Mouse (Mus musculus) thymus, postnatal 25 days (tissue): ENCODE data around the gene Mfap5.
"Not testable (repeated sequence)": the region's sequence is repeated elsewhere in the genome, so short reads cannot be mapped to it uniquely, and the experiment has no call there.

Source experiments
- DNase-seq: peaks from one replicate; pipeline ENCODE4 v3.0.0; 2022

The Mfap5 gene

DNA sequence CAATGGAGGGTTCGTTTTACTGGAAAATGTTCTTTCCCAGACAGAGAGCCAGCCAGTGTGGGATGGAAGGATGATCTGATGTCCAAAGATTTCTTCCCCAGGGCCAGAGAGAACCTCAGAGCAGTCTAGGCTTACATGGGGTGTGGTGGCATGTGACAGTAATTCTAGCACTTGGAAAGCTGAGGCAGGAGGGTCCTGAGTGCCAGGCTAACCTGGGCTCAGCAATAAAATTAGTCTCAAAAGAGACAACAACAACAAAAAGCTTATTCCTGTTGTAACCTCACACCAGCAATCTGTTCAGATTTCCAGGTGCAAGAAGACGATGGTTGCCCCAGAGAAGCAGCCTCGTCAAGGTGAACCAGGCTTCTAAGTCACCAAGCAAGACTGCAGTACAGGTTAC is at the start of gene Mfap5:
Mfap5 (plus strand) TSS at position 301 of the 400 bp plus-strand sequence.
- no peak for DNase-seq

DNA sequence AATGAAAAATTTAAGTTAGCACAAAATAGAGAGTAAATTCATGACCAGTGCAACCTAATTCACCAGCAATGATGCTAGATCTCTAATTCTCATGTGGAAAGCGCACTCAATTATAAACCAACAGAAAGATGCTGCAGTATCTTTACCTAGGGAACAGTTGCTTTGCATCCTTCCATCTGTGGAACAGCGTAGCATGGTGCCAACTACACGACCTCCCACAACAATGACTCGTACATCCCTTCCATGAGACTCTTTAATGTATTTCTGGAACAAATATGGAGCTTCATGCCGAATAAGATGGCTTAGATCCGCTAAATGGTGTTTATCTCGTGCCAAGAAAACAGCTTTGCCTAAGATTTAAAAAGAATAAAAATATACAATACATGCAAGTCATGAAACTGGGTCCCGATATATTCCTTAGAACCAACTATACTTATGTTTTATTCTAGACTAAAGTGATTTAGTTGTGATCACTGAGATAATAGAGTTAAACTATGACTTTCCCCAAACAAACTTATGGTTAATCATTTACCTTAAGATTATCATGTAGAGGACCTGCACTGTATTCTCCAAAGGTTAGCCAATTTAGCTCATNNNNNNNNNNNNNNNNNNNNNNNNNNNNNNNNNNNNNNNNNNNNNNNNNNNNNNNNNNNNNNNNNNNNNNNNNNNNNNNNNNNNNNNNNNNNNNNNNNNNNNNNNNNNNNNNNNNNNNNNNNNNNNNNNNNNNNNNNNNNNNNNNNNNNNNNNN is 46.5 kb upstream of the Mfap5 start:
- DNase-seq = no peak

DNA sequence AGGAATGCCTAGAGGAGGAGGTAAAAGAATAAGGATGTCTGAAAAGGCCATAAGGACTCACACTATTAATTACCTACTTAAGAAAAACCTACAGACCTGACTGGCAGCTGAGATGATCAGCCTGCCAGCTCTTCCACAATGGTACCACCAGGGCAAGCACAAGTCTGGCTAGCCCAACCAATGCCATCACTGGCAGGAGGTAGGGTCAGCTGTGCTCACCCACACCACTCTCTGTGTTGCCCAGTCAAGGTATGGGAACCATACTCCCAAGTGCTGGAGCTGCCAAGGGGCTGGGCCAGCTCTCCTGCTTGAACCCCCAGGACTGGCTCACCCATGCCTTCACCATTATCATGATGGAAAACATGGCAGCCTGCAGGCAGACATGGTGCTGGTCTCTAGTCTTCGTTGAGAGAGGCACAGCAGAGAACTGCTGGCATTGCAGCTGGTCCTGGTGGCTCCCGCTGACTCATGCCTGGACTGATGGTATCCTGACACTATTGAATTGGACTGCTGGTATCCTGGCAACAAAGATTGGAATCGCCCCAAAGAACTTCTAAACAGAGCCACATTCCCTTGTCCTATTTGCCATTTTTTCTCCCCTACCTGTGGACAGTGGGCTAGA is 39.4 kb upstream of the Mfap5 start:
- no peak for DNase-seq

DNA sequence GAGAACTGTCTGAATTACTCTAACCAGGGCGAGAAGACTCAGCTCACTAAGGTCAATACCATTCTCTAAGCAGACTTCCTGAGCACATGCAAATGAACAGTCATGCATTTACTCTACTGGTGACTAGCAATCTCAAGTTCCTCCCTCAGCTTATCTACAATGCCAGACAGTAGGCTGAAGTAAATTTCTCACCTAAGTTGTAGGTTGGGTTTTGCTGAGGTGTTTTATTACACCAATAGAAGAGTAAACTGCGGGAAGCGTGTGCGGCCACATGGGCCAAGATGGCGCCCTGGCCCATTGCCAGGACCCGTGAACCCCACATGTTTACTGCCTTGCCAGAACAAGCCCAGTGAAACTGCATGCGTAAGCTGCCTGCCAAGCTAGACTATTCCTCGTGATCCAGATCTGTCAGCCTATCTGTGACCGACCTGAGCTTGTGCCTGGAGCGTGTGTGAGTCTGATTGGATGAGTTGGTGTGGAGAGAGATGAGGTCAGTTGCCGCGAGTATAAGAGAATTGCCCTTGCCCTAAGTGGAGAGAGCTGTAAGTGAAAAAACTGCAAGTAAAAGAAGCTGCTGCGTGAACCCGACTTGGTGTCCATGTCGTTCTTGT is 36.5 kb upstream of the Mfap5 start:
- no peak for DNase-seq

DNA sequence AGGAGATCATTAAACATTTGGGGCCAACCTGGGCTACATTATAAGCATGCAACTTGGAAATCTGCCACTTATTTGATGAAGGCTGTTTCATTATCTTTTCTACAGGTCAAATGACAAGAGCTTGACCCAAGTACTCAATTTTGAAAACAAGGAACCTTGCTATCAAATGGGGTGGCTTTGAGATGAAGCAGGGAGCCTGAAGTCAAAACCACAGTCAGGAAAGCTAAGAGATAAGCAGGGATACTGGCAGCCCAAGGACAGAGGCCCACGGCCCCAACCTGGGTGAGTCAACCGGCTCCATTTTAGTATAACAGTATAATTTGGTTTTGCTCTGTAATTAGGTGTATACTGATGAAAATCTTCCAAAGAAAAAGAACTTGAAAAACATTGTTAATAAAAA is 35.4 kb upstream of the Mfap5 start:
- DNase-seq = no peak

DNA sequence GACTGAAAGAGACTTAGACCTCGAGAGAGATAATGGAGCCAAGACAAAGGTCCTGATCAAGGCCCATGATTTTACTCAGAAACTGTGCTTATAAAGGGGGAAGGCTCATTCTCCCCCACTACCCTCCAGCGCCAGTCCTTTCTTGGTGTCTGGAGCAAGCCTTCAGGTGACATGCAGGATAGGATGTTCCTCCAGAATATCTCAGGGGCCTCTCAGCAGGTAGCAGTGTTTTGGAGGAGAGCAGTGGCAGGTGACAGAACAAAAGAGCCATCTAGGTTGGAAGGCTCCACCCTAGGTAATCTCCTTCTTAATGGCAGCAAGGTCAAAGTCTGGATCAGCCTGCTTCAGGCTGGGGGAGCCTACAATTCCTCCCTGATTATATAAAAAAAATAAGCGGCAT is 34.2 kb upstream of the Mfap5 start:
- not testable (repeated sequence) for DNase-seq

DNA sequence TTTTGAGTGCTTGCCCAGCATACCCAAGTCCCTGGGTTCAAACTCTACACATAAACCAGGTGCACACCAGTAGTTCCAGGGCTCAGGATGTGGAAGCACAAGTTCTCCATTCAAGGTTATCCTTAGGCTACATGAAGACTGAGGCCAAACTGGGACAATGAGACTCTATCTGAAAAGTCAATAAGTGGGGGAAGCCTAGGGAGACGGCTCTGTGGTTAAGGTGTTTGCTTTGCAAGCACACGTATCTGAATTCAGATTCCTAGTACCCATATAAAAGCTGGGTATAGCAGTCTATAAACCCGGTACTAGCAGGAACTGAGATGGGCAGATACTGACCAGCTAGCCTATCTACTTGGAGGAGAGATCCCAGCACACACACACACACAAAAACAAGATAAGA is 27.6 kb upstream of the Mfap5 start:
- no peak for DNase-seq

DNA sequence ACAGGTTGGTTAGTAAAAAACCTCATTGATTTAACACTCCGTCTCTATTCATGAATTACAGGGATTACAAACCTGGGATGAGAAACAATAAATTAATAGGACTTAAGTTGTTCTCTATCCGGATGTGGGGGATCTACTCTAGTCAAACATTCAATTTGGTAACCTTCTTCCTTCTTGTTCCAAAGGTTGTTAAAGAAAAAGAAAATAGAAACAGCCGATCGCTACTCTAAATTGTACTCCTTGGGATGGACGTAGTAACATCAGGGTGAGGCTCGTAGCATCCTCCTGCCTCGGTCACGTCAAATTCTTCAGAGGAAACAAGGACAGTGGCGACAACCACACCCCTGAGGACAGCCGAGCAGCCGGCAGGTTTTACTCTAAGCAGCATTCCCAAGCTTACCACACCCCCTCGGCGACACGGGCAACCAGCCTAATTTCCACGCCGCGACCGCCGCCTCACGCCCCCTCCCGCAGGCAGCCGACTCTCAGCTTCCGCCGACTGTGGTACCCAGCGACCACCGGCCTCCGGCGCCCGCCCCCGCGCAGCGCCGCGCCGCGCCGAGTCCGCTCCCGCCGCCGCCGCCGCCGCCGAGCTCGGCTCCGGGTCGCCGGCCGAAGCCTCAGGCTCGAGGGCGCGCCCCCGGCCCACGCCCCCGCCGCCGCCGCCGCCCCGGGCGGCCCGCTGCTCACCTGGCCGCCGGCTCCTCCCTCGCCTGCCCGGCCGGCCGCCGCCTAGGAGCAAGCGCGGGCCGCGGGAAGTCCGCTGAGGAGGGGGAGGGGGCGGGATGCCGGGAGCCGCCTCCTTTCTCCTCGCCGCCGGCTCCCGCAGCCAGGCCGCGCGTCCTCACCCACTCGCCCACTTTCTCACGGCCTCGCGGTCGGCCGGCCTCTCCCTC is 20.0 kb upstream of the Mfap5 start:
- DNase-seq = peak; percentile 11

DNA sequence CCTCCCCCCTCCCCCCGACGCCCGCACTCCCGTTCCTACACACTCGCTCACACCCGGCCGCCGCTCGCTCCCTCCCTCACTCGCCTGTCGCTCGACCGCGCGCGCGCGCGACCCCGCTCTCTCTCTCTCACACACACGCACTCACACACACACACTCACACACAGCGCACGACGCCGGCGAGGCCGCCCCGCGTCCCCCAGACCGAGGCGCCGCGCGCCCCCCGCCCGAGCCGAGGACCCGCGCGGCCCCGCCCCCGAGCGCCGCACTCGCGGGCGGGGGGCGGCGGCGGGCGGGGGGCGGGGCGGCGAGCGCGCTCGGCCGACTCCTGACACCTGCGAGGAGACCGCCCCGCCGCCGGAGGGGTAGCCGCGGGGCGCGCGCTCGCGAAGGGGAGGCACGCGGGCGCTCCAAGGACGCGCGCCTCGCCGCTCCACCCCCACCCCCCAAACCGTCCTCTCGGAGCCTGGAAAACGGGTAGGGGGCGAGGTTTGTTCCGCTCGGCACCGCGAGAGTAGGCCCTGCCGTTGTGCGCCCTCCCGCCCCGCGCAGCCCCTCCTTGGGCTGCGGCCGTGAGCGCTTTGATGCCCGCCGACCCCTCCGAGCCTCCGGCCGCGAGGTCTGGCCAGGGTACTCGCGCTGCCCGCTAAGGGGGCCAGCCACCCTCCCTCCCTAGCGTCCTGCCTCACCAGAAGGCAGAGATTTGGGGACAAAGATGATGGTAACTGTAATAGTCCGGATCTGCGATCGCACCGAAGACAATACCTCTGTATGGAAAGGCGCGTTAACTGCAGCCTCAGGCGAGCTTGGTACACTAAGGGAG is 19.1 kb upstream of the Mfap5 start:
- peak; percentile 20 for DNase-seq

DNA sequence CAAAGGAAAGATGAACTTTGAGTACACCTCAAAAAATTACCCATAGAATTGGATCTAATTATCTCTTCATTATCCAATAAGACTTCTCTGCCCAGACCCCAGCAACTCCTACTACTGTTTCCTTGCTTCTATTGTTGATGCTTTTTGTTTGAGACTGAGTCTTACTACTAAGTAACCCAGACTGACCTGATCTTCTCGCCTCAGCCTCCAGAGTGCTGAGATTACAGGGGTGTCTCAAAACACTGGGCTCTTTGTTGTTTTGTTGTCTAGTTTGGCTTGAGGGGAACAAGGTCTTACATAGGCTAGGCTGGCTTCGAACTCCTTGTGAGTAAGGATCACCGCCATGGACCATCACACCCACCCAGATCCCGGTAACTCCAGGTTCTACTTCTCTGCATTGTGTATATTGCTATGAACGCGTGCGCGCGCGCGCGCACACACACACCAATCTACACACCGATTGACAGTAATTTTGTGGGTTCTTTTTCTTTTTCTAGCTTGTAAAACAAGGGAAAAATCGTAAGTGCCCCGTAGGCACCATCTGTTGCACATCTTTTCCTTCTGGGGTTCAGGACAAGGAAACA is 14.6 kb upstream of the Mfap5 start:
- DNase-seq = no peak

DNA sequence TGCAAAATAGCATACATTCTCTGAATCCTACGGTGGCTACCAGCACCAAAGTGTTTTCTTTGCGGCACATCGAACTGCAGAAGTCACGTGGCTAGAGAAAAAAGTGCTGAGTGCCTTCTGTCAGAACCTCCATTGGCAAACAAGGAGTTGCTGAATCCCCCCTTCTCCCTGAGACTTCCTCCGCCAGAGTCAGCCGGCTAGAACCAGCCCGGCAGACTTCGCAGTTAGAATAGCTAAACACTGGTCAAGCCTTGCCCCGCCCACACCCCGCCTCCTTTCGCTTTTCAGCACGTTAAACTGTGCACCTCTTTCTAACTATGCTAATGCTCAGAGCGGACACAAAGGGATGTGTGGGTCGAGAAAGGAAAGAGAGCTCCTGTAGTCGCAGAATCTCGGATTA is 14.1 kb upstream of the Mfap5 start:
- no peak for DNase-seq

DNA sequence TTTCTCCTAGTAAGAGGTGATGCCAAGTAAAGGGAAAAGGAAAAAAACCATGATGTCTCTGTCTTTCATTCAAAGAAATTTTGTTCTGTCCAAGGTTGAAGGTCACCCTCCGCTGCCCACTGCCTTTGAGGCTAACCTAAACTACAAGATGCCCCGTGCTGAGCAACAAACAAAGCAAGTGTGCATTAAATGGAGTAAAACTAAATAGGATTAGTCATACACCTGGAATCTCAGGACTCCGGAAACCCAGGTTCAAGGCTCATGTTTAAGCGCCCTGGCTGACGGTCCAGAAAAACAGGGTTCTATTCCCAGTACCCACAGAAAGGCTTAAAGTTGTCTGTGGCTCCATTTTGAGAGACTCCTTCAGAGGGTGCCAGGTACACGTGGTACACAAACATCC is 13.2 kb upstream of the Mfap5 start:
- no peak for DNase-seq

DNA sequence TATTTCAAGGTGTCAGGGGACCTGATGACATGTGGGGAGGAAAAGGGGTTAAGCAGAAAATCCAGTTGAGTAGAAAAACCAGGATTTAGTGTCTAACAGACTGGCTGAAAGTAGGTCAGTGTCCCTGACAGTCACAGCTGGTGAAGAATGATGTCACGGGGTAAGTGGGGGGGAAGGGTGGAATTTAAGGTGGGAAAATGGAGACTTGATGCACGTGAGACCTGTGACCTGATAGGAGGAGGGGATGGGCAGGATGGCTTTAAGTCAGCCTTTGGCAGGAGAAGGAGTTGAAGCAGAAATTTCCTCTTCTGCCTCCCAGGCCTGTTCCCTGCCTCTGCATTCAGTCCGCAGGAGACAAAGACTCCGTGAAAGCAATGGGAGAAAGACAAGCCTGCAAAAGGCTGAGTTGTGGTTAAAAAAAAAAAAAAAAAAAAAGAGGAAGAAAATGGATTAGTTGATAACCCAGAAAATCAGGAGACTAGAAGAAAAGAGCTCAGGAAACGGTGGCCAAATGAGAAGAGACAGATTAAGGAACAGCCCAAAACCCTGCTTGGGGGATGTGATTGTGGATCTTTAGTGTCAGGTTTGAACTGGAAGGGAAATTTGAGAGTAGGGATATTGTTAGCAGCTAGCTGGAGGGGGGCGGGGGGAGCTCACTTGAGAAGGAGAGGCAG is 11.7 kb upstream of the Mfap5 start:
- no peak for DNase-seq

DNA sequence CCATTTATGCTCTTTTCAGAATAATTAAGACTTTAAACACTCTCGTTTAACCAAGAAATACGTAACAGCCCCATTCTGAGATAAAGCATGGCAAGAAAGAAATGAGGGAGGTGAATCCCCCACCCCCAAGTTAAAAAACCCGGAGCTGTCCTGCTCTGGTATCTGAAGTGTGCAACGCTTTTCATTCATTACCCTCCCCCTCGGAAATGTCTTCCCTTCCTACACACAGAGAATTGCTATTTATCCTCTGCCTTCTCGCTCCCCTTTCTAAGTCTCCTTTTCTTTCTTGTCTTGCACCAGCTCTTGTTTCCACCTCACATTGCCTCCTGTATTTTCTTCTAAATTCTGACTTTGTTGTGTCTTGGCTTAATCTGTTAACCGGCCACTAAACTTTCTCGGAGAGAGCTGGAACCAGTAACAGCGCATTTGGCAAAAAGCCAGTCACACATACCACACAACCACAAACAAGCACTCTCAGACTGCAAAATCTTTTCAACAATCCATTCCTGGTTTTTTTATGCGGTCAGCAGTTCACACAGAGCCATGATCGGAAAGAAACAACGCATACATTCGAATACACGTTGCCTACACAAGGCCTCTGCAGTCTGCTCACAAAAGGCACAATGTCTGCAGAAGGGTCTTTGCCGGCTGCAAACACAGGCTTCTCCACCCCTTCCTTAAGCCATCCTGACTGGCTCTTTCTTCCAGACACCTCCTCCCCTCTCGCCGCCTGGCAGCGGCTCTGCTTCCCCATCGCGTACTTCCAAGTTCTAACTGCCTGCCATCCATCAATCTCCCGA is 10.4 kb upstream of the Mfap5 start:
- no peak for DNase-seq

DNA sequence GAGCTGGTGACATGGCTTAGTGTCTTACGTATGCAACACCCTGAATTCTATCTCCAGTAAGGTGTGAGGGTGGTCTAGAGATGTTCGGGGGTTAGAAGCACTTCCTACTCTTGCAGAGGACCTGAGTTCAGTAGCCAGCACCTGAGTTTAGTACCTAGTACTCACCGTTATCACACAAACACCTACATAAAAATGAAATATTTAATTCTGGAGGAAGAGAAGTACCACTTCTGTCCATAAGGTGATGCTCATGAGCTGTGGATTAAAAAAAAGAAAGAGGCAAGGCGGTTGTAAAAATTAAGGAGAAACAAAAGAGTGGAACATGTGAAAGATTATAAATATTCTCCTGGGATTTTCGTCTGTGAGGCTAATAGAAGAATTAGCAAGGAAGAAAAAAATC is 9.1 kb upstream of the Mfap5 start:
- DNase-seq = no peak

DNA sequence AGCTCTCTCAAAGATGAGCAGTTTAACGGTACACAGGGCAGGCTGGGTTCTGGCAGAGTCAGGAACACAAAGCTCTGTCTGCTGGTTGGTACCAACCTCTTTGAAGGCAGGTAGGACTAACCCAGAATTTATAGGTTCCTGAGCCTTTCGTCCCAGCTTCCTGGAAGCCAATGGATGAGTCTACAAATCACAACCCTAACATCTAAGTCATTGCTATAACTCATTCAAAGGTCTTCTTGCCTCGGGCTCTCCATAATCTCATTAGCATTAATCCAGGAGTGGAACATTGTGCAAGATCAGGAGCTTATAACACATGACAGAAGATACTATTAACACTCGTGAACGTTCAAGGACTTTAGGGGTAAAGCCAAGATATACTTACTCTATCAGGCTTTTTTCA is 7.0 kb upstream of the Mfap5 start, which contains the start of gene Rimklb:
Rimklb (minus strand) TSS at position 101 of the 400 bp plus-strand sequence.
- DNase-seq = no peak

DNA sequence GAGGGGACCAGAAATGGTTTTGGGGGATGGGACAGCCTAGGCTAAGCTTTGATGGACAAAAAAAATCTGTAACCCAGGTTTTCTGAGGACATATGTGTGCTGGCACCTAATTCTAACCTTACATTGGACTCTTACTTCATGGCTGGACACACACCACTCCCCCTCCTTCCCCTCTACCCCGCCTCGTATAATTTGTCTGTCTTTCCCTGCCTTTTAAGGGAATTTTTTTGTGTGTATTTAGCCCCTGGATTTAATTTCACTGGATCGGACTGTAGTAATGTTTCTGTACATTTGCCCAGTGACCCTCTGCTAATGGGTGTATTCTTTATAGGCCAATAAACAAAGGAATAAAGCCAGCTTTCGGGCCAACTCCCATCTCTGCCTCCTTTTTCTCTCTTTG is 604 bp upstream of the Mfap5 start:
- DNase-seq = no peak

DNA sequence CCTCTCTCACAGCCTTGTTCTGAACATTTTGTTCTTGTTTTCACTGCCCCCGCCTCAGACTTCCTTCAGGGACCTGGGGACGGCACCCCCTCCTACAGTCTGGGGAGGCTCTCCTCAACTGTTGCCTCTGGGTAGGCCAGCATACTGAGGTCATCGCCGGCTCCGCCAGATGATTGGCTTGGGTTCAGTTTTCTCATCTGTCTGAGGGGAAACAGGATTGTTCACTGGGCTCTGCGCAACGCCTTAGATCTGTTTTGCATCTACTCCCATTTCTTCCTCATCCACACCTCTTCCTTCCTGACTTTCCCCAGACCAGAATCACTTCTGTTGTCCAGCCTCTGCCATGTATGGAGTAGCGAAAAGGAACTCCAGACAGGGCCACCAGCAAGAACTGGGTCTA is 2.8 kb downstream of the Mfap5 start:
- no peak for DNase-seq

DNA sequence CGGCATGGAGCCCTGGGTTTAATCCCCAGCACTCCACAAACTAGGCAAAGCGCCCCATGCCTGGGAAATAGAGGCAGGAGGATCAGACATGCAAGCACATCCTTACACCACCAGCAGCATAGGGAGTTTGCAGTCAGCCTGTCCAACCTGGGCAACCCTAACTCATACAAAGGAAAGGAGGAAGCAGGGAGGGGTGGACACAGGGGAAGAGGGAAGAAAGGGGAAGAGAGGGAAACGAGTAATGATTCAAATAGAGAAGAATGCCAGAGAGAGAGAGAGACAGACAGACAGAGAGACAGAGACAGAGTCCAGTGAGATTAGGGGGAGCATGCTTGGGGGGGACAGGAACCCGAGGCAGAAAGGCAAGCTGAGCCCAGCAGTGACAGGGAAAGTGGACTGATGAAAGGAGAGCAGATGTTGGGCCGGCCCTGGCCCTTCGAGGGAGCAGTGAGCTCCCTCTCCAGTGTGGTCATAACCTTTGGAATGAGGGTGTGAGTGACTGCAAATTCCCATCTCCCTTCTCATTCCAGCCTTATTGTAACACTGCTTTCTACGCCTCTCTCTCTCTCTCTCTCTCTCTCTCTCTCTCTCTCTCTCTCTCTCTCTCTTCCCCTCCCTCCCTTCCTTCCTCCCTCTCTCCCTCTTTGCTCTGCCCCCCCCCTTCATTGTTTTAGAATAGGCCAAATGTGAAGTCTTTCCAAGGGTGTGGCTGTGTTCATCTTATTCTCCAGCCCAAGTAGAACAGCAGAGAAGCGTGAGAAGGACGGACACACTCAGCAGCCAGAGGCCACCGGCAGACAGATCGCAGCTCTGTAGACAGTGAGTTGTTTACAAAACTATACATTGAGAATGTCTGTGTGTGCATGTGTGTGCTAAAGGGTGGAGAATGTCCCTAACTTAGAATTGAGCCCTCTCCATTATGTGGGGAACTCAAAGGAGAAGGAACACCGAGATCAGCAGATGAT is 7.6 kb downstream of the Mfap5 start:
- no peak for DNase-seq
